Mouse (Mus musculus): ENCODE results near the gene Dpysl4.

DNA sequence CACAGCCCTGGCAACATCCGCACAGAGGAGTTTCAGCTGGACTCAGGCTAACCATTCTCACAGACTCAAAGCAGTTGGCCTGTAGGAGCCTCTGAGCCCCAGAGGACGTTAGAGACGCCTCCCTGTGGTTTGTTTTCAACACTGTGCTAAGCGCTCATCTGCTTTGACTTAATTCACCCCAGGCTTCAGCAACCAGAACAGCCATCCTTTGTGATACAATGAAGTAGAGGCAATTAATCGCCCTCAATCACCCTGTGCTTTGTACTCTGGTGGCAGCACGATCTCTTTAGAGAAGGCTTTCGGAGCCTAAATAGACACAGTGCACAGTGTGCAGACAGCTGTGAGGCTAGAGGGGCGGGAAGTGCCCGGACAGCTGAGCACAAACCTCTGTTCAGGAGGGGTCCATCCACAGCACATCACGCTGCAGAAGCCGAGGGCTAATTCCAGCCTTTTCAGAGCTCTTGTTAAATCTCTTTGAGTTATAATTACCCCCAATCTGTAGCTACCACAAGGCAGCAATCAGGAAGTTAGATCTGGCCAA lies 54.2 kb downstream of the Dpysl4 start:
- TF ChIP-seq JUND (conservative IDR thresholded peaks at IDR 0.05; ENCODE audit: low read depth, low read length) (no peak), ZKSCAN1 (IDR thresholded peaks at IDR 0.05; ENCODE audit: borderline replicate concordance, low read depth, low read length) (no peak), POLR2A (IDR thresholded peaks at IDR 0.05; ENCODE audit: low read depth, low read length) (no peak), CHD1 (IDR thresholded peaks at IDR 0.05; ENCODE audit: low read depth, low read length) (no peak)

All from CH12.LX (cell line).